Mouse (Mus musculus) midbrain, embryonic 16.5 days (tissue): ENCODE data around the gene Gm527. TPM values are rescaled to one million over a fixed set of nuclear protein-coding genes. Genes with fewer than 3 reads are reported as not detected.

Experiments
- ATAC-seq: fragments of 200-750 bp; cut with Nextera tagmentation; 2 replicates; pipeline ENCODE4 v1.8.0; 2017; ENCODE audit warnings: moderate TSS enrichment
- H3K27ac ChIP-seq: fragments of 300-500 bp; sonication (generic); 2 replicates; pipeline ENCODE4 v1.5.1; 2014; ENCODE audit warnings: mild to moderate bottlenecking, low read length, mixed read lengths
- H3K27me3 ChIP-seq: fragments of 300-500 bp; sonication (generic); 2 replicates; pipeline ENCODE4 v1.6.1; 2014; ENCODE audit warnings: low read depth, low read length, mixed read lengths; ENCODE audit not compliant: control insufficient read depth, insufficient read depth
- H3K36me3 ChIP-seq: fragments of 300-500 bp; sonication (generic); 2 replicates; pipeline ENCODE4 v1.6.1; 2014; ENCODE audit warnings: mild to moderate bottlenecking, low read length, moderate library complexity, mixed read lengths; ENCODE audit not compliant: control insufficient read depth, insufficient read depth
- H3K4me1 ChIP-seq: fragments of 300-500 bp; sonication (generic); 2 replicates; pipeline ENCODE4 v1.6.1; 2014; ENCODE audit warnings: mild to moderate bottlenecking, low read length, mixed read lengths; ENCODE audit not compliant: control insufficient read depth, insufficient read depth
- H3K4me2 ChIP-seq: fragments of 300-500 bp; sonication (generic); 2 replicates; pipeline ENCODE4 v1.6.1; 2014; ENCODE audit warnings: mild to moderate bottlenecking, low read length, mixed read lengths
- H3K4me3 ChIP-seq: fragments of 300-500 bp; sonication (generic); 2 replicates; pipeline ENCODE4 v1.5.1; 2014; ENCODE audit warnings: low read depth, mild to moderate bottlenecking, low read length, moderate library complexity, mixed read lengths
- H3K9ac ChIP-seq: fragments of 300-500 bp; sonication (generic); 2 replicates; pipeline ENCODE4 v1.6.1; 2014; ENCODE audit warnings: low read depth, low read length, mixed read lengths
- H3K9me3 ChIP-seq: fragments of 300-500 bp; sonication (generic); replicated peaks from 2 replicates; pipeline ENCODE4 v1.6.1; 2014; ENCODE audit warnings: mild to moderate bottlenecking, low read length, mixed read lengths; ENCODE audit not compliant: control insufficient read depth, poor library complexity, severe bottlenecking
- WGBS: fragments of 180-500 bp; shearing (Covaris S2); extraction: QIAGEN DNeasy Blood & Tissue Kit; methylation state at CpG from one replicate; pipeline ENCODE4 v1.1.7; 2014; 5-methylcytosine and 5-hydroxymethylcytosine counted together
- polyA plus RNA-seq: library from polyadenylated mRNA; unstranded; fragments of >200 nt; fragmentation: Nextera tagmentation; extraction: Ambion mirVana; gene quantifications from 2 replicates; pipeline ENCODE4 v1.2.1, GENCODE M21; 2015

The Gm527 gene
- 2.3 and 2.5 TPM in 2 replicates for polyA plus RNA-seq

- Histone ChIP-seq H3K4me1 (peaks cover 11% of the 10 kb centered on the region), H3K9me3 (no peaks in the 10 kb centered on the region), H3K27ac (peak within 1 kb of the TSS; percentile 82), H3K27me3 (no peaks in the 10 kb centered on the region), H3K9ac (peak within 1 kb of the TSS; percentile 84), H3K4me2 (peak within 1 kb of the TSS; percentile 77), H3K36me3 (no peaks in the 10 kb centered on the region; the same call in 1 of the 2 replicates), H3K4me3 (peak within 1 kb of the TSS; percentile 89)
- 0% methylated on average over 59 of the region's 93 CpGs for WGBS
- peak; percentile 100 for ATAC-seq
These were observed at the start of gene Gm527 for GRCm38 (mm10) chr12:64917578-64918471. Gene Gm527, plus strand, starts transcription at chr12:64917906.

GRCm38 (mm10) chr12:64871103-64871502 lies 46.6 kb upstream of the Gm527 start:
- WGBS, result 56% methylated on average over 4 of the region's 4 CpGs

GRCm38 (mm10) chr12:64897060-64897730 lies 20.5 kb upstream of the Gm527 start:
- H3K4me1 ChIP-seq, result no peaks in the 10 kb centered on the region
- H3K27ac ChIP-seq, result no peak overlapping the region
- peak; percentile 80 for ATAC-seq
- H3K4me3 ChIP-seq, result no peak overlapping the region
- no peak overlapping the region for H3K9ac ChIP-seq
- no peak overlapping the region for H3K4me2 ChIP-seq
- WGBS, result 41% methylated on average over 4 of the region's 4 CpGs
- no peaks in the 10 kb centered on the region for H3K27me3 ChIP-seq
- no peaks in the 10 kb centered on the region for H3K36me3 ChIP-seq
- no peaks in the 10 kb centered on the region for H3K9me3 ChIP-seq

More at GRCm38 (mm10) chr12:64871103-64871502, 46.6 kb upstream of the Gm527 start:
- H3K4me1 ChIP-seq, result no peaks in the 10 kb centered on the region
- H3K27me3 ChIP-seq, result no peaks in the 10 kb centered on the region
- no peak overlapping the region for H3K9ac ChIP-seq
- no peak overlapping the region for H3K4me3 ChIP-seq
- H3K4me2 ChIP-seq, result no peak overlapping the region
- H3K9me3 ChIP-seq, result no peaks in the 10 kb centered on the region
- H3K36me3 ChIP-seq, result no peaks in the 10 kb centered on the region
- no peak for ATAC-seq
- no peak overlapping the region for H3K27ac ChIP-seq

- Histone ChIP-seq H3K27me3 (no peaks in the 10 kb centered on the region), H3K4me3 (no peak overlapping the region), H3K9me3 (no peaks in the 10 kb centered on the region), H3K9ac (no peak overlapping the region), H3K4me2 (no peak overlapping the region), H3K4me1 (no peaks in the 10 kb centered on the region), H3K36me3 (no peaks in the 10 kb centered on the region), H3K27ac (no peak overlapping the region)
- 56% methylated on average over 8 of the region's 8 CpGs for WGBS
- peak; percentile 51; the same call in 1 of the 2 replicates for ATAC-seq
These were observed 15.2 kb upstream of the Gm527 start for GRCm38 (mm10) chr12:64902506-64902905.

- no peak overlapping the region for H3K27ac ChIP-seq
- H3K9ac ChIP-seq, result no peak overlapping the region
- H3K9me3 ChIP-seq, result no peaks in the 10 kb centered on the region
- H3K36me3 ChIP-seq, result no peaks in the 10 kb centered on the region
- H3K4me1 ChIP-seq, result no peaks in the 10 kb centered on the region
- H3K4me3 ChIP-seq, result no peak overlapping the region
- H3K27me3 ChIP-seq, result no peaks in the 10 kb centered on the region
- 67% methylated on average over 8 of the region's 8 CpGs for WGBS
- no peak for ATAC-seq
- no peak overlapping the region for H3K4me2 ChIP-seq
These were observed 14.5 kb upstream of the Gm527 start for GRCm38 (mm10) chr12:64903186-64903585.

- no peaks in the 10 kb centered on the region for H3K36me3 ChIP-seq
- H3K9me3 ChIP-seq, result no peaks in the 10 kb centered on the region
- no peak overlapping the region for H3K4me2 ChIP-seq
- H3K27me3 ChIP-seq, result no peaks in the 10 kb centered on the region
- H3K4me1 ChIP-seq, result no peaks in the 10 kb centered on the region
- H3K9ac ChIP-seq, result no peak overlapping the region
- H3K27ac ChIP-seq, result no peak overlapping the region
- H3K4me3 ChIP-seq, result no peak overlapping the region
- WGBS, result 71% methylated on average over 6 of the region's 6 CpGs
- no peak for ATAC-seq
These were observed 4.7 kb upstream of the Gm527 start for GRCm38 (mm10) chr12:64912996-64913395.

- Histone ChIP-seq H3K4me3 (no peak overlapping the region), H3K36me3 (no peaks in the 10 kb centered on the region; the same call in 1 of the 2 replicates), H3K9ac (no peak overlapping the region), H3K27ac (no peak overlapping the region), H3K27me3 (no peaks in the 10 kb centered on the region), H3K4me2 (0 out of 2 replicates have a peak overlapping the region, but pooled peaks have one; percentile 12), H3K9me3 (no peaks in the 10 kb centered on the region), H3K4me1 (peaks cover 11% of the 10 kb centered on the region)
- ATAC-seq, result no peak
These were observed 971 bp upstream of the Gm527 start for GRCm38 (mm10) chr12:64916735-64917134.

GRCm38 (mm10) chr12:64937493-64937892 lies 19.8 kb downstream of the Gm527 start:
- no peaks in the 10 kb centered on the region for H3K9me3 ChIP-seq
- H3K36me3 ChIP-seq, result peaks cover 4% of the 10 kb centered on the region; the same call in 1 of the 2 replicates
- no peak overlapping the region for H3K4me2 ChIP-seq
- no peak for ATAC-seq
- H3K4me1 ChIP-seq, result no peaks in the 10 kb centered on the region
- H3K4me3 ChIP-seq, result no peak overlapping the region
- 92% methylated on average over 2 of the region's 2 CpGs for WGBS
- no peak overlapping the region for H3K27ac ChIP-seq
- H3K9ac ChIP-seq, result no peak overlapping the region
- no peaks in the 10 kb centered on the region for H3K27me3 ChIP-seq

GRCm38 (mm10) chr12:64964560-64964959 lies 46.9 kb downstream of the Gm527 start:
- peaks cover 29% of the 10 kb centered on the region for H3K4me1 ChIP-seq
- H3K27ac ChIP-seq, result no peak overlapping the region
- no peaks in the 10 kb centered on the region for H3K27me3 ChIP-seq
- H3K9me3 ChIP-seq, result no peaks in the 10 kb centered on the region
- H3K4me3 ChIP-seq, result peak overlapping the region; percentile 86
- H3K36me3 ChIP-seq, result no peaks in the 10 kb centered on the region
- no peak for ATAC-seq
- H3K4me2 ChIP-seq, result peak overlapping the region; percentile 95
- H3K9ac ChIP-seq, result peak overlapping the region; percentile 66
- WGBS, result 26% methylated on average over 4 of the region's 4 CpGs
